Comparison of ENCODE assay signal across 15 mouse cellular contexts in genomic region chr3:45383831-45384230, GRCm38 (mm10). TPM values are rescaled to one million over a fixed set of nuclear protein-coding genes. Genes with fewer than 3 reads are reported as not detected.
DNase-seq lines count a peak whose midpoint lies in the region; ATAC-seq lines count a peak whose summit lies in the region.
"Had no signal": no experiment of that assay in that cellular context is flagged by ENCODE, and none has a peak within 500 bp of the region (broad histone marks: within the 10 kb centered on the region; RNA-seq: fewer than 3 reads in every experiment).

No protein-coding gene starts in this region.

- no peaks in the 10 kb centered on the region for H3K9me3 ChIP-seq in forebrain, embryonic 13.5 days (replicated peaks)
- no peaks in the 10 kb centered on the region for H3K9me3 ChIP-seq in forebrain, embryonic 11.5 days (ENCODE audit: control insufficient read depth, low read length)
- H3K9me3 ChIP-seq in midbrain, embryonic 12.5 days, result no peaks in the 10 kb centered on the region
- no peaks in the 10 kb centered on the region for H3K9me3 ChIP-seq in midbrain, embryonic 10.5 days (replicated peaks)
- H3K9me3 ChIP-seq in hindbrain, embryonic 16.5 days (ENCODE audit: control insufficient read depth, low read length), result no peaks in the 10 kb centered on the region
- H3K9me3 ChIP-seq: embryonic facial prominence, embryonic 12.5 days had no signal

- peaks cover 32% of the 10 kb centered on the region for H3K4me1 ChIP-seq in forebrain, embryonic 13.5 days
- peaks cover 6% of the 10 kb centered on the region; the same call in 1 of the 2 replicates for H3K4me1 ChIP-seq in forebrain, embryonic 11.5 days (replicated peaks; ENCODE audit: control insufficient read depth, insufficient read depth, low read length)
- H3K4me1 ChIP-seq in midbrain, embryonic 12.5 days, result peaks cover 14% of the 10 kb centered on the region
- H3K4me1 ChIP-seq in midbrain, embryonic 10.5 days, result peaks cover 38% of the 10 kb centered on the region
- H3K4me1 ChIP-seq in hindbrain, embryonic 16.5 days (ENCODE audit: control insufficient read depth, insufficient read depth, low read depth, low read length), result peaks cover 10% of the 10 kb centered on the region

- no peaks in the 10 kb centered on the region for H3K36me3 ChIP-seq in forebrain, embryonic 13.5 days (ENCODE audit: poor library complexity, severe bottlenecking)
- H3K36me3 ChIP-seq in forebrain, embryonic 11.5 days (ENCODE audit: control insufficient read depth, insufficient read depth, low read length), result no peaks in the 10 kb centered on the region
- no peaks in the 10 kb centered on the region for H3K36me3 ChIP-seq in midbrain, embryonic 12.5 days
- H3K36me3 ChIP-seq in midbrain, embryonic 10.5 days, result no peaks in the 10 kb centered on the region
- H3K36me3 ChIP-seq in hindbrain, embryonic 16.5 days (ENCODE audit: control insufficient read depth, insufficient read depth, low read length), result no peaks in the 10 kb centered on the region
- H3K36me3 ChIP-seq: embryonic facial prominence, embryonic 12.5 days had no signal

- no peaks in the 10 kb centered on the region for H3K27me3 ChIP-seq in forebrain, embryonic 13.5 days
- peaks cover 3% of the 10 kb centered on the region for H3K27me3 ChIP-seq in forebrain, embryonic 11.5 days (ENCODE audit: control insufficient read depth, insufficient read depth, low read length)
- peaks cover 25% of the 10 kb centered on the region for H3K27me3 ChIP-seq in midbrain, embryonic 12.5 days
- peaks cover 53% of the 10 kb centered on the region for H3K27me3 ChIP-seq in midbrain, embryonic 10.5 days (ENCODE audit: low read depth, poor library complexity, severe bottlenecking)
- H3K27me3 ChIP-seq in hindbrain, embryonic 16.5 days (replicated peaks; ENCODE audit: control insufficient read depth, insufficient read depth, low read length), result no peaks in the 10 kb centered on the region

- no peak overlapping the region for H3K9ac ChIP-seq in forebrain, embryonic 13.5 days
- H3K9ac ChIP-seq in forebrain, embryonic 11.5 days (ENCODE audit: low read length), result no peak overlapping the region
- H3K9ac ChIP-seq in midbrain, embryonic 12.5 days (replicated peaks), result no peak overlapping the region
- no peak overlapping the region for H3K9ac ChIP-seq in hindbrain, embryonic 16.5 days (ENCODE audit: low read depth, low read length)
- H3K9ac ChIP-seq: embryonic facial prominence, embryonic 12.5 days had no signal

- H3K4me3 ChIP-seq in forebrain, embryonic 13.5 days, result peak overlapping the region; percentile 14
- no peak overlapping the region for H3K4me3 ChIP-seq in forebrain, embryonic 11.5 days (ENCODE audit: low read depth, low read length)
- no peak overlapping the region for H3K4me3 ChIP-seq in midbrain, embryonic 12.5 days
- H3K4me3 ChIP-seq in midbrain, embryonic 10.5 days, result no peak overlapping the region
- peak overlapping the region; percentile 73 for H3K4me3 ChIP-seq in hindbrain, embryonic 16.5 days (ENCODE audit: low read length)

- no peak overlapping the region for H3K27ac ChIP-seq in forebrain, embryonic 13.5 days
- no peak overlapping the region for H3K27ac ChIP-seq in forebrain, embryonic 11.5 days (ENCODE audit: low read depth, low read length)
- no peak overlapping the region for H3K27ac ChIP-seq in midbrain, embryonic 12.5 days (replicated peaks)
- no peak overlapping the region for H3K27ac ChIP-seq in midbrain, embryonic 10.5 days (replicated peaks)
- no peak overlapping the region for H3K27ac ChIP-seq in hindbrain, embryonic 16.5 days (ENCODE audit: low read depth, low read length)
- H3K27ac ChIP-seq: embryonic facial prominence, embryonic 12.5 days had no signal

- ATAC-seq in forebrain, embryonic 13.5 days, result no peak
- no peak for ATAC-seq in forebrain, embryonic 11.5 days (replicated peaks; ENCODE audit: low FRiP score)
- no peak for ATAC-seq in midbrain, embryonic 12.5 days (ENCODE audit: low FRiP score, low read depth)
- no peak for ATAC-seq in hindbrain, embryonic 16.5 days

- DNase-seq in forebrain, embryonic 11.5 days (ENCODE audit: low spot score), result no peak
- no peak for DNase-seq in midbrain, embryonic 10.5 days (ENCODE audit: low spot score)
- DNase-seq in retina, postnatal 1 day, result peak; percentile 24
- DNase-seq in adrenal gland, postnatal 14 days, result no peak
- DNase-seq in heart, adult 8-10 months (ENCODE audit: low spot score), result no peak
- DNase-seq: adrenal gland, adult 2 months; B cell, adult 2 months; kidney, postnatal 10 days; thymus, postnatal 25 days had no signal

- peak overlapping the region; percentile 43 for H3K4me2 ChIP-seq in forebrain, embryonic 13.5 days
- H3K4me2 ChIP-seq in forebrain, embryonic 11.5 days (ENCODE audit: low read depth, low read length, severe bottlenecking), result no peak overlapping the region
- peak overlapping the region; percentile 9; the same call in 1 of the 2 replicates for H3K4me2 ChIP-seq in midbrain, embryonic 12.5 days (replicated peaks)
- peak overlapping the region; percentile 39 for H3K4me2 ChIP-seq in hindbrain, embryonic 16.5 days (ENCODE audit: low read length)

- 35% methylated on average over 2 of the region's 2 CpGs for WGBS in forebrain, embryonic 13.5 days
- WGBS in forebrain, embryonic 11.5 days, result 56% methylated on average over 2 of the region's 2 CpGs
- WGBS in midbrain, embryonic 12.5 days, result 70% methylated on average over 2 of the region's 2 CpGs
- 73% methylated on average over 2 of the region's 2 CpGs for WGBS in midbrain, embryonic 10.5 days
- WGBS in hindbrain, embryonic 16.5 days, result 37% methylated on average over 2 of the region's 2 CpGs

RNA-seq across cellular contexts. Expression of gene Pcdh10, which starts 5.6 kb away (rescaled TPM):
- 9.6 and 9.7 TPM in 2 replicates for polyA plus RNA-seq in forebrain, embryonic 13.5 days (2015; fragmentation: Nextera tagmentation; extraction: Ambion mirVana)
- polyA plus RNA-seq in forebrain, embryonic 11.5 days (2014; fragmentation: Nextera tagmentation; extraction: Ambion mirVana), result 6.8 and 9.2 TPM in 2 replicates
- 6.2 and 7.4 TPM in 2 replicates for polyA plus RNA-seq in midbrain, embryonic 12.5 days (2016; fragmentation: Nextera tagmentation; extraction: Ambion mirVana)
- polyA plus RNA-seq in midbrain, embryonic 10.5 days (2016; fragmentation: Nextera tagmentation; extraction: Ambion mirVana), result 0.75 and 1.8 TPM in 2 replicates
- polyA plus RNA-seq in hindbrain, embryonic 16.5 days (2015; fragmentation: Nextera tagmentation; extraction: Ambion mirVana), result 18.9 and 19.0 TPM in 2 replicates
- total RNA-seq in adrenal gland, postnatal 14 days (2021), result 4.4 and 5.8 TPM in 2 replicates
- under 1 TPM in 3 of 4 experiments, not detected in 1; 0.03 to 0.25 (median 0.16) TPM for total RNA-seq in heart, adult 8-10 months (2022)
- total RNA-seq: megakaryocyte progenitor cell, adult 5-6 weeks had no signal
- polyA plus RNA-seq: liver, embryonic 16.5 days had no signal

Comparison
In these comparisons a context has a peak if more than half of its experiments do, and no peak if none do; other contexts are left out.
1. H3K4me3 ChIP-seq: peak in forebrain, embryonic 13.5 days (single experiment) and hindbrain, embryonic 16.5 days (single experiment); none in forebrain, embryonic 11.5 days (single experiment), midbrain, embryonic 12.5 days (single experiment) and midbrain, embryonic 10.5 days (single experiment).